Mouse (Mus musculus) neural tube, embryonic 12.5 days (tissue): Measurements from ENCODE around the gene Elmo1. TPM values are rescaled to one million over a fixed set of nuclear protein-coding genes. Genes with fewer than 3 reads are reported as not detected.

ENCODE experiments used
- ATAC-seq: fragments of 200-750 bp; cut with Nextera tagmentation; 2 replicates; pipeline ENCODE4 v1.8.0; 2017; ENCODE audit warnings: low read depth, mild to moderate bottlenecking, moderate TSS enrichment, moderate library complexity; ENCODE audit not compliant: low FRiP score
- H3K27ac ChIP-seq: fragments of 300-500 bp; sonication (generic); 2 replicates; pipeline ENCODE4 v1.5.1; 2016
- H3K27me3 ChIP-seq: fragments of 300-500 bp; sonication (generic); replicated peaks from 2 replicates; pipeline ENCODE4 v1.6.1; 2016; ENCODE audit warnings: mild to moderate bottlenecking
- H3K36me3 ChIP-seq: fragments of 300-500 bp; sonication (generic); 2 replicates; pipeline ENCODE4 v1.6.1; 2016; ENCODE audit warnings: mild to moderate bottlenecking
- H3K4me1 ChIP-seq: fragments of 300-500 bp; sonication (generic); 2 replicates; pipeline ENCODE4 v1.6.1; 2016
- H3K4me2 ChIP-seq: fragments of 300-500 bp; sonication (generic); replicated peaks from 2 replicates; pipeline ENCODE4 v1.6.1; 2016; ENCODE audit warnings: mild to moderate bottlenecking
- H3K4me3 ChIP-seq: fragments of 300-500 bp; sonication (generic); 2 replicates; pipeline ENCODE4 v1.5.1; 2016
- H3K9ac ChIP-seq: fragments of 300-500 bp; sonication (generic); 2 replicates; pipeline ENCODE4 v1.6.1; 2016; ENCODE audit warnings: mild to moderate bottlenecking
- H3K9me3 ChIP-seq: fragments of 300-500 bp; sonication (generic); 2 replicates; pipeline ENCODE4 v1.6.1; 2016; ENCODE audit warnings: mild to moderate bottlenecking
- WGBS: fragments of 180-500 bp; shearing (Covaris S2); methylation state at CpG from one replicate; pipeline ENCODE4 v1.1.7; 2016; 5-methylcytosine and 5-hydroxymethylcytosine counted together
- polyA plus RNA-seq: library from polyadenylated mRNA; unstranded; fragments of >200 nt; fragmentation: Nextera tagmentation; extraction: Ambion mirVana; gene quantifications from 2 replicates; pipeline ENCODE4 v1.2.1, GENCODE M21; 2016

Elmo1 gene
- polyA plus RNA-seq, 1 experiment from 2014 or later = 39.5 TPM

DNA sequence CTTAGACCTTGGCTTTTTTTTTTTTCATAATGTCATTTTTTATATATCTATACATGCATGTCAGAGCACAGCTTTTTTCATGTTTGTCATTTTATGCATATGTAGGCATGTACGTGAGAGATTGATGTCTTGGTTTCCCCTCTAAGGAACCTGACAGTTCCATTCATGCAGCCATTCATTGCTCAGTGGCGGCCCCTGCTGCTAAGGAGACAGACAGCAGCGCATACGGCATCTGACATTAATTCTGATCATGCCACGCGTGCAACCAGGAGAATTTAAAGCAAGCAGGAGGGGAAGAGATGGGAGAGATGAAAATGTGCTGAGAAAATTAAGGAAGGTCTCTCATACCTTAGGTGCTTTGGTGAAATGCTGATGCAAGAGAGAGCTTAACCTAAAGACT is 381.3 kb downstream of the Elmo1 start:
- no peaks in the 10 kb centered on the region for H3K36me3 ChIP-seq

DNA sequence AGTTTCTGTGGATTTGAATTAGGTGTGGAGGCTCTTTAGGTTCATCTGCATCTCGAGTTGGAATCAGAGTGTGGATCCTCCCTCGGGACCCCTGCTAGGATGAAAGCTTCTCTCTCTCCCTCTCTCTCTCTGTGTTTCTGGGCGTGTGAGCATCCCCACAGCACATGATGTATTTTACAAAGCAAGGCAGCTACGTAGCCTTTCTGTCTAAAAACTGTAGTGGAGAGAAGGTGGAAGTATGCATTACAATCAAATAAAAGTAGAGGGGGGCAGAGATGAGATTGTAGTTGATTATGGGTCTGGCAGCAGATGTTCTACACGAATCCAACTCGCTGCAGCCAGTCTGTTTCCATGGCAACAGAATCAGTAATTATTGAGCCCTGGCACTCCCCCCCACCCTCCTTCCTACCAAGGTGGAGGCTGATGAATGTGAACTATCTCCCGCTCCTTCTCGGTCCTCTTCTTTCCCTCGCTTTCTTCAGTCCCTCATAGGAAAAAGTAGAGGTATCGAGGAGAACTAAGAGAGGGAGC is 382.0 kb downstream of the Elmo1 start:
- WGBS = 24% methylated on average over 10 of the region's 10 CpGs
- H3K9me3 ChIP-seq = no peaks in the 10 kb centered on the region
- H3K4me1 ChIP-seq = peaks cover 29% of the 10 kb centered on the region; the same call in 1 of the 2 replicates
- peak overlapping the region; percentile 61 for H3K4me2 ChIP-seq
- ATAC-seq = peak; percentile 79
- peak overlapping the region; percentile 41 for H3K4me3 ChIP-seq
- H3K36me3 ChIP-seq = no peaks in the 10 kb centered on the region
- no peak overlapping the region for H3K9ac ChIP-seq
- H3K27me3 ChIP-seq = no peaks in the 10 kb centered on the region
- H3K27ac ChIP-seq = peak overlapping the region; percentile 62; the same call in 1 of the 2 replicates

More for the DNA sequence above, 381.3 kb downstream of the Elmo1 start:
- Histone ChIP-seq H3K27ac (no peak overlapping the region), H3K9ac (no peak overlapping the region), H3K4me2 (peak overlapping the region; percentile 61), H3K9me3 (no peaks in the 10 kb centered on the region), H3K4me3 (peak overlapping the region; percentile 41; the same call in 1 of the 2 replicates), H3K4me1 (peaks cover 29% of the 10 kb centered on the region; the same call in 1 of the 2 replicates), H3K27me3 (no peaks in the 10 kb centered on the region)
- peak; percentile 59 for ATAC-seq
- WGBS = 6% methylated on average over 6 of the region's 6 CpGs

DNA sequence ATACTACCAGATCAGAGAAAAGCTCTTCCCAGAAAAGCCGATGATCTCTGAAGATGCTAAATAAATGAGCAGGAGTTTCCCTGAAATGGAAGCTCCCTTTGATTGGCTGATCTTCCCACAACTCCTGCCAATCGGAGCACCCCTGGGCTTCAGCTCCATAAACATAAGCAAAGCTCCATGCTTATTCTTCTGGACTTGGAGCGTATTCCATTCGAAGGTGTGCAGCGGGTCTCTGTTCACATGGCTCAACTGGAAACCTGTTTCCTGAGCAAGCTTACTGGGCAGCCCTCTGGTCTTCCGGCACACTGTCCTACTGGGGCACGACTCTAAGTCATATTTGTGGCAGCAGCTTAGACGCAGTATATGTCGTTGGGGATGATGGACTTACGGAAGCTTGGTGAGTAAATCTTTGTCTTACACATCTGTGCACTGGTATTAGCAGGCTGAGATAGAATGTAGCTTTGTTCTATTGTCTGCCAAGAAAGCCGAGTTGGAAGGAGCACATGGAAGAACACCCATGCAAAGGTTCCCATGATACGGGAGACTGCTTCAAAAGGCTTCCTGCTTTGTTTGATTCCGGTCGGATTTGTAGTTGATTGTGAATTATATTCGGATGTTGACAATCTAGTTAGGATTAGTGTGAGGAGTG is 382.6 kb downstream of the Elmo1 start:
- peaks cover 29% of the 10 kb centered on the region; the same call in 1 of the 2 replicates for H3K4me1 ChIP-seq

DNA sequence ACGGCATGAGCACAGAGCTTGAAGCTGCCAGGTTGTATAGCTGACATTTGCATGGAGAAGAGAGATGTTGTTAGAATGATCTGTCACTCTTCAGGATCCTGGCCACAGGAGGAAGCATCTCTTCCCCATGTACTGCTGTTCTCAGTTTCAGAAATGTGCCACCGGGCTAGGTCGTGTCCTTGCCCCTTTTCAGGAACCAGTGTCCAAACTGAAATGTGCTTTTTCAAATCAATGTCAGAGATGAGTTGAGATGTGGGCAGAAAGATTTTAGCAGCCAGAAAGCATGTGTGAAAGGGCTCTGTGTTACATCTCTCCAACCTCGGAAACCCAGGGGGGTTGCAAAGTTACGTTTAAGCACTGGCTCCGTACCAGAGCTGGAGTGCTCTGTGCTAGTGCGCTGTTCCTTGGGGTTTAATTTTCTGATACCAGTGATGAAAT is 383.3 kb downstream of the Elmo1 start:
- Histone ChIP-seq H3K36me3 (no peaks in the 10 kb centered on the region), H3K4me1 (peaks cover 29% of the 10 kb centered on the region; the same call in 1 of the 2 replicates), H3K4me3 (peak overlapping the region; percentile 41), H3K27ac (no peak overlapping the region), H3K9ac (peak overlapping the region; percentile 54), H3K4me2 (peak overlapping the region; percentile 61), H3K27me3 (no peaks in the 10 kb centered on the region), H3K9me3 (no peaks in the 10 kb centered on the region)
- WGBS = 75% methylated on average over 7 of the region's 7 CpGs
- no peak for ATAC-seq

More for the DNA sequence above, 382.6 kb downstream of the Elmo1 start:
- Histone ChIP-seq H3K9ac (peak overlapping the region; percentile 54), H3K4me3 (peak overlapping the region; percentile 41), H3K9me3 (no peaks in the 10 kb centered on the region), H3K27me3 (no peaks in the 10 kb centered on the region), H3K27ac (0 out of 2 replicates have a peak overlapping the region, but pooled peaks have one; percentile 62), H3K4me2 (peak overlapping the region; percentile 61), H3K36me3 (no peaks in the 10 kb centered on the region)
- ATAC-seq = peak; percentile 81
- 65% methylated on average over 15 of the region's 15 CpGs for WGBS

DNA sequence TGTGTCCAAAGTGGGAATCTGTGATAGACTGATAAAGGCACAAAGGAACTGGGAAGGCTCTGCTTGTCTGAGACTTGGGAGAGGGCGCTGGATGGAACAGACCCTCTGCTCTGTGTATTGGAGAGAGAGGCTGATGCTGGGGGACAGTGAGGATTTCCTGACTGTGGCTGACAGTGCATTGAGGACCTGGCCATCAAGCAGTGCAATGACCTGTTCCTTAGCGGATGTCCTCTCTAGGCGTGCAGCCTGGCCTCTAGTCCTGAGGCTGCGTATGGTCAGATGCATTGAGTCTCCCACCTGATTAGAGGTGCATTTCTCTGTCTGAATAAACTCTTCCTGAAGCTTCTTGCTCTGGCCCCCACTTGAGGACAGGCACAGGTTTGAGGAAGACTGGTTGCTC is 384.2 kb downstream of the Elmo1 start:
- Histone ChIP-seq H3K27ac (no peak overlapping the region), H3K9ac (peak overlapping the region; percentile 54), H3K4me2 (peak overlapping the region; percentile 61), H3K4me1 (peaks cover 29% of the 10 kb centered on the region; the same call in 1 of the 2 replicates), H3K36me3 (no peaks in the 10 kb centered on the region), H3K9me3 (no peaks in the 10 kb centered on the region), H3K27me3 (no peaks in the 10 kb centered on the region), H3K4me3 (peak overlapping the region; percentile 41)
- 92% methylated on average over 4 of the region's 4 CpGs for WGBS
- no peak for ATAC-seq

DNA sequence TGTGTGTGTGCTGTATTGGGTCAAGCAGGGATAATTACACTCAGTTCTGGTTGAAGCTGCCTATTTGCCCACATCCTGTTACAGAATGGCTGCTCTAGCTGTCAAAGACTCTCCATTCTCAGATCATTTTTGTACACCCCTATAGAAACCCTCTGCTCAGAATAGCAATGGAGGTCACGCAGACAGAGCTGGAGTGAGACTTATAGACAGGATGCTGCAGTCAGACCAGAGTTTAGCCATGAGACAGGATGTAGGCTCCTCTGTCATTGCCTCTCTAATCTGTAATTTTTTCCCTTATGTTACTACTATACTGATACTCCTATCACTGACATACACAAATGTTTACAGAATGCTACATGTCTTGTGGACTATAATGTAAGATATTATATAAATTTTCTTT is 391.4 kb downstream of the Elmo1 start:
- H3K4me1 ChIP-seq = no peaks in the 10 kb centered on the region
- no peaks in the 10 kb centered on the region for H3K36me3 ChIP-seq
- H3K27me3 ChIP-seq = no peaks in the 10 kb centered on the region
- no peak overlapping the region for H3K27ac ChIP-seq
- no peak overlapping the region for H3K4me3 ChIP-seq
- no peak overlapping the region for H3K4me2 ChIP-seq
- WGBS = 91% methylated on average over 1 of the region's 1 CpGs
- H3K9me3 ChIP-seq = no peaks in the 10 kb centered on the region
- no peak for ATAC-seq
- no peak overlapping the region for H3K9ac ChIP-seq

DNA sequence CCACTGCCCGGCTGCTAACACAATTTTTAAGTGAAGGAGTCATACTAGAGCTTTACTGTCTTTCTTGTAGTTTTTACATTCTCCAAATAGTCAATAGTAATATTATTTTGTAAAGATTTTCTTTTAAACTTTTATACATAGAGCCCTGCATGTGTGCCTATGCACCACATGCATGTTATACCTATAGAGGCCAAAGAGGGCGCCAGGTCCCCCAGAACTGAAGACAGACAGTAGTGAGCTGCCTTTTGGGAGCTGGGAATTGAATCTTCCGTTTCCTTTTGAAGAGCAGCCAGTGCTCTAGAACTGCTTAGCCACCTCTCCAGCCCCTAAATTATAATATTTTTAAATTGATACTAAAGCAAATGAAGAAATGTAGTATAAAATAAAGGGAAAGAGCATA is 398.7 kb downstream of the Elmo1 start:
- no peaks in the 10 kb centered on the region for H3K27me3 ChIP-seq
- WGBS = 80% methylated on average over 3 of the region's 3 CpGs
- H3K4me1 ChIP-seq = no peaks in the 10 kb centered on the region
- no peak overlapping the region for H3K4me2 ChIP-seq
- no peak overlapping the region for H3K9ac ChIP-seq
- no peak overlapping the region for H3K4me3 ChIP-seq
- ATAC-seq = 0 out of 2 replicates have a peak, but pooled peaks have one; percentile 44
- H3K9me3 ChIP-seq = no peaks in the 10 kb centered on the region
- no peaks in the 10 kb centered on the region for H3K36me3 ChIP-seq
- H3K27ac ChIP-seq = no peak overlapping the region

DNA sequence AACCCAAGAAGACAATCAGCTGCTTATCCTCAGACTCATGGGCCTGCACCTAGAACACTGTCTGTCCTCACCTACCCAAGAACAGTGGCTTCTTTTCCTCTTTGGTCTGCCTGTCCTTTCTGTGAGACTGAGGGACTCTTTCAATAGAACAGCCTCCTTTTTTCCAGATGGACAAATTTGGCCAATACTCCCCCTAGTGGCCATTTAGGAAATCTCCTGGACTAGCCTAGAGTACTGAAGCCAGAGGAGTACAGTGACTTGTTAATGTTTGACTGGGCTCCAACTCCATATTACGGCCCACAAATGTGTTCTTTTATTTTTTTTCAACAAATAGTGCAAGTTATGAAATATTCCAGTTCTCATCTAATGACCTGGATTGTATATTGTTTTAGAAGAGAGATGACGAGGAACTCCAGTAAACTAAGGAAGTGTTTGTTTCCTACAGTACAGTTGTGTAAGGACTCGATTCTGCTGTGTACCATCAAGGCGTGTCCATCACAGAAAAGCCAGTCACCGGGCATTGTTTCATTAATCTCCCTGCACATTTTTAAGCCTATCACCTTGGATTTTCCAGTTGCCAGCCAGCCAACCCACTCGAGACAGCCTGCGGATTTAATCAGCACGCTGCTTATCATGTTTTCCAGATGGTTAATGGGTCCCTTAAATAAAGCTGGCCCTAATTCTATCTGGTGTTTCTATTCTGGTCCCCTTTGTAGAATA is 399.5 kb downstream of the Elmo1 start:
- Histone ChIP-seq H3K4me3 (no peak overlapping the region), H3K4me2 (no peak overlapping the region), H3K27ac (no peak overlapping the region), H3K4me1 (no peaks in the 10 kb centered on the region), H3K27me3 (no peaks in the 10 kb centered on the region), H3K36me3 (no peaks in the 10 kb centered on the region), H3K9ac (no peak overlapping the region), H3K9me3 (no peaks in the 10 kb centered on the region)
- WGBS = 80% methylated on average over 8 of the region's 8 CpGs
- 0 out of 2 replicates have a peak, but pooled peaks have one; percentile 56 for ATAC-seq

DNA sequence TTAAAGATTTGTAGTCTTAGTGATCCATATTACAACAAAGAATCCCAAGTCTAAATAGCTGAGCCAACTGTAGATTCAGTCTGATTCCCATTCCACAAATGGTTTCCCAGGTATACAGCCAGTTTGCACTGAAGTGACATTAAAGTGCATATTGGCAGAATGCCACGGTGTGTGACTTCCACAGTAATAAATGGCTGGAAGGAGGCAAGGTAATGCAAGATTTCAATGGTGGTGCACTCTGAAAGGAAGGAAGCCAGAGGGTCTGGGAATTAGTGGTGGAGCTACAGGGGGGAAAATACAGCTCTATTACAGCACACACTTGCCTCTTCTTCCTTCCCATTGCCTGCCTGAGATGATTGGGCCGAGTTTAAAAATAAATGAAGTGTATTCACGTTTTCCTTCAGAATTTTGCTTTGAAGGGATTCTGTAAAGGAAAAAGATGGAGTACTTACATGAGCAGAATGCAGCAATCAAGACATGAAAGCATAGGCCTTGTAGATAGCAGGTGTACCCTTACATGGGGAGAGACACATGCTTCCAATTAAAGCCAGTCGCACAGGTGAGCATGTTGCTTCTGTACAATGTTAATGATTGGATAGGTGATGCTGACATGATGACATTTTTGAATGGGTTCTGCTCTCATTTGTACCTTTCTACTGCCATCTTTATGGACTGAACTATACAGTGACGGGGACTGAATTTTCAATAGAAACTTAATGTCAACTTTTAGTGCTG is 400.6 kb downstream of the Elmo1 start:
- no peaks in the 10 kb centered on the region for H3K4me1 ChIP-seq
- H3K4me2 ChIP-seq = no peak overlapping the region
- no peaks in the 10 kb centered on the region for H3K27me3 ChIP-seq
- no peaks in the 10 kb centered on the region for H3K36me3 ChIP-seq
- no peak for ATAC-seq
- no peaks in the 10 kb centered on the region for H3K9me3 ChIP-seq
- no peak overlapping the region for H3K27ac ChIP-seq
- 78% methylated on average over 5 of the region's 5 CpGs for WGBS
- H3K9ac ChIP-seq = no peak overlapping the region
- H3K4me3 ChIP-seq = no peak overlapping the region

DNA sequence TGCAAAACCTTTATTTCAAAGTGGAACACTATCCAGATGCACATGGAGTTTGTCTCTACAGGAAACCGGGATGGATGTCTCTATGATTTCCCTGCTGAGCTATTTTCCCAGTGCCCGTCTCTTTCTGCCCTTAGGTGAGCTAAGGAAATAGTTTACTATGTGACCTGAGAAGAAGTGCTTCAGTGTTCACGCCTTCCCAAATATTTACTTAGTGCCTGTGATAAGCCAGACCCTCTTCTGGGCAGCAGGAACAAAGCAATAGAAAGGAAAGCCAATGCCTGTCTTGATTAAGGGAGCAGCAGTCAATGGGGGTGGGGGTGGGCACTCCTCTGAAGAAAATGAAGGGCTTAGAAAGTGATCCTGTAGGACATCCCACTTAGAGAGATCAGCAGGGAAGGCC is 401.3 kb downstream of the Elmo1 start:
- Histone ChIP-seq H3K4me1 (no peaks in the 10 kb centered on the region), H3K36me3 (no peaks in the 10 kb centered on the region), H3K9ac (no peak overlapping the region), H3K4me2 (no peak overlapping the region), H3K27me3 (no peaks in the 10 kb centered on the region), H3K4me3 (no peak overlapping the region), H3K9me3 (no peaks in the 10 kb centered on the region), H3K27ac (no peak overlapping the region)
- no peak for ATAC-seq
- 76% methylated on average over 3 of the region's 3 CpGs for WGBS

DNA sequence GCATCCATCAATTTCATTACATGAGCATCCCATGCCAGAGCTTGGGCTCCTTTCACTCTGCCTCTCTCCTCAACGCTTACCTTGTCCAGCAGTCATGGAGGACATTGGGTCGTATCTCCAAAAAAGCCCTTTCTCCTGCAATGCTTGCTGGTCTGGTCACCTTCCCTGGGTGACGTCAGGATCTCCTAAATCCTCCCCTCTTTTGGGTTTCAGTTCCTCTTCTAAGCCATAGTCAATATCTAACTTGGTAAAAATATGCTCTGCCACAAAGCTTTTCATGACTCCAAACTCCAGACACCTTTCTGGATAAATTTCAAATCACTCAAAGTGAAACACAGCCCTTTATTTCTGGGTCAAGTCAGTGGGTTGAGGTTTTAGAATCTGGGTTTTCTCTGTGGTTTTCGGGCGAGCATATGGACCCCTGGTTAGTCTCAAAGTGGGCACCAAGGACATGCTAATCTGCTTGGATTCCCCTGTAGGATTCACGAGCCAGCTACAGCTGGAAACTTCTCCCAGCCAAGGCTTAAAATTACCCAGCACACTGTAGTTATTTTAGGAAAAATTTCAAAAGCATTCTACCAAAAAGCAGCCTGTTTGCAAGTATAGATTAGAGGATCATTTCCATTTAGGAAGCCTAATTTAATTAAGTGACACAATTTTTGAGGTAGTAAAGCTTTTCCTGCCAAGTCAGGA is 403.8 kb downstream of the Elmo1 start:
- Histone ChIP-seq H3K27ac (no peak overlapping the region), H3K36me3 (no peaks in the 10 kb centered on the region), H3K4me1 (no peaks in the 10 kb centered on the region), H3K4me3 (no peak overlapping the region), H3K9ac (no peak overlapping the region), H3K27me3 (no peaks in the 10 kb centered on the region), H3K4me2 (no peak overlapping the region), H3K9me3 (no peaks in the 10 kb centered on the region)
- ATAC-seq = no peak
- WGBS = 83% methylated on average over 6 of the region's 6 CpGs
